Mouse (Mus musculus) stomach, embryonic 15.5 days (tissue): ENCODE data around the gene Hoxc10. TPM values are rescaled to one million over a fixed set of nuclear protein-coding genes. Genes with fewer than 3 reads are reported as not detected.

Experiments
- ATAC-seq: fragments of 200-750 bp; cut with Nextera tagmentation; 2 replicates; pipeline ENCODE4 v1.8.0; 2017; ENCODE audit warnings: low read depth, moderate number of reproducible peaks, moderate TSS enrichment; ENCODE audit not compliant: insufficient read depth, low FRiP score
- H3K27ac ChIP-seq: fragments of 300-500 bp; sonication (generic); 2 replicates; pipeline ENCODE4 v1.5.1; 2015; ENCODE audit warnings: mild to moderate bottlenecking, inconsistent platforms
- H3K27me3 ChIP-seq: fragments of 300-500 bp; sonication (generic); replicated peaks from 2 replicates; pipeline ENCODE4 v1.6.1; 2015; ENCODE audit warnings: inconsistent platforms
- H3K36me3 ChIP-seq: fragments of 300-500 bp; sonication (generic); 2 replicates; pipeline ENCODE4 v1.6.1; 2015; ENCODE audit warnings: inconsistent platforms
- H3K4me1 ChIP-seq: fragments of 300-500 bp; sonication (generic); 2 replicates; pipeline ENCODE4 v1.6.1; 2015; ENCODE audit warnings: inconsistent platforms
- H3K4me2 ChIP-seq: fragments of 300-500 bp; sonication (generic); 2 replicates; pipeline ENCODE4 v1.6.1; 2015; ENCODE audit warnings: mild to moderate bottlenecking, inconsistent platforms
- H3K4me3 ChIP-seq: fragments of 300-500 bp; sonication (generic); replicated peaks from 2 replicates; pipeline ENCODE4 v1.5.1; 2015; ENCODE audit warnings: inconsistent platforms
- H3K9ac ChIP-seq: fragments of 300-500 bp; sonication (generic); 2 replicates; pipeline ENCODE4 v1.6.1; 2015; ENCODE audit warnings: inconsistent platforms
- H3K9me3 ChIP-seq: fragments of 300-500 bp; sonication (generic); 2 replicates; pipeline ENCODE4 v1.6.1; 2016; ENCODE audit warnings: inconsistent platforms
- WGBS: fragments of 180-500 bp; shearing (Covaris S2); methylation state at CpG from one replicate; pipeline ENCODE4 v1.1.7; 2015; 5-methylcytosine and 5-hydroxymethylcytosine counted together
- polyA plus RNA-seq: library from polyadenylated mRNA; unstranded; fragments of >200 nt; fragmentation: Nextera tagmentation; extraction: Ambion mirVana; gene quantifications from 2 replicates; pipeline ENCODE4 v1.2.1, GENCODE M21; 2015

Gene Hoxc10
- polyA plus RNA-seq, 1 experiment from 2014 or later = 0.31 TPM

DNA sequence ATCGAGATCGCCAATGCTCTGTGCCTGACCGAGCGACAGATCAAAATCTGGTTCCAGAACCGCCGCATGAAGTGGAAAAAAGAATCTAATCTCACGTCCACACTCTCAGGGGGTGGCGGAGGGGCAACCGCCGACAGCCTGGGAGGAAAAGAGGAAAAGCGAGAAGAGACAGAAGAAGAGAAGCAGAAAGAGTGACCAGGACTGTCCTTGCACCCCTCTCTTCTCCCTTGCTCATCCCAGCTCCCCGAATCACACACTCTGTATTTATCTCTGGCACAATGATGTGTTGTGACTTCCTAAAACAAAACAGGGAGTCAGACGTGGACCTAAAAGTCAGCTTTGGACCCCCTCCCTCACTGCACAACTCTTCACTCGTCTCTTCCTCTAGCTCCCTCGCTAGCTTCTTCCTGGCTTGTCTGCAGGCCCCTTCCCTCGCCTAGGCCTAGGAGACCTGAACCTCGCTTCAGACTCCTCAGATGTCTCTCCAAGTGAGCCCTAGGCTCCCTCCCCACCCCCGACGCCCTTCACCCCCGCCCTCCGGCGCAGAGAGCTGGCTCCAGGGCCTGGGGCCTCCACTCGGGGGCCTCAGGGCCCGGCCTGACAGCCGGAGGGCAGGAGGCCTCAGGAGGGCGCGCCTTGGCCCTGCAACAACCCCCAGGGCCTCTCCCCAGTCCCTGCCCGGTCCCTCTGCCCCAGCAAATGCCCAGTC is 44.4 kb downstream of the Hoxc10 start:
- Histone ChIP-seq H3K4me3 (peak overlapping the region; percentile 33), H3K4me2 (peak overlapping the region; percentile 42), H3K36me3 (no peaks in the 10 kb centered on the region), H3K9ac (peak overlapping the region; percentile 30; the same call in 1 of the 2 replicates), H3K9me3 (no peaks in the 10 kb centered on the region), H3K4me1 (peaks cover 21% of the 10 kb centered on the region), H3K27me3 (peaks cover 81% of the 10 kb centered on the region), H3K27ac (peak overlapping the region; percentile 52)
- ATAC-seq = no peak
- 15% methylated on average over 28 of the region's 28 CpGs for WGBS

DNA sequence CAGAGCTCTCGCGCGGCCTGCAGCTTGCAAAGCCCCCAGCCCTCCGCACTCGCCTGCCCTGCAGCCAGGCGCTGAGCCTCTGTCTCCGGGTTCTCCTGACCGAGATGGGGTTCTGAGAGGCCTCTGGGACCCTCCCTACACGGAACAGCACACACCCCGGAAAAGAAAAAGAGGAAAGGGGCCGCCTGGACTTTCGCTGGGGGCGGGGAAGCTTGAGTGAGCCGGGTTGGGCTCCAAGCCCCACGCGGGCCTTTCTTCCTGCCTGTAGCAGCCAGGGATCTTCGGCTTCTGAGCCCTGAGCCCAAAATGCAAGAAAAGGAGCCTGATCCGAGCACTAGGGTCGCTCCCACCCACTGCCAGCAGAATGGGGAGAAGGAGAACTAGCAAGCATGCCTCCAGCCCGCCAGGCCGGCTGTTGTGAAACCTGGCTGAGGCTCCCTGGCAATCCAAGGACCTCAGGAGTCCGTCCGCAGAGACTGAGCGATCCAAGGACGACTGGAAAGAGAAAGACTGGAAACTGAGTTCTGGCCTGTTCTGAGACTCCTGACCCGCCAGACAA is 45.4 kb downstream of the Hoxc10 start:
- Histone ChIP-seq H3K4me1 (peaks cover 21% of the 10 kb centered on the region), H3K9ac (peak overlapping the region; percentile 16; the same call in 1 of the 2 replicates), H3K9me3 (no peaks in the 10 kb centered on the region), H3K4me2 (peak overlapping the region; percentile 43), H3K27ac (peak overlapping the region; percentile 55), H3K36me3 (no peaks in the 10 kb centered on the region), H3K27me3 (peaks cover 81% of the 10 kb centered on the region), H3K4me3 (peak overlapping the region; percentile 23; the same call in 1 of the 2 replicates)
- ATAC-seq = no peak
- WGBS = 25% methylated on average over 26 of the region's 26 CpGs

DNA sequence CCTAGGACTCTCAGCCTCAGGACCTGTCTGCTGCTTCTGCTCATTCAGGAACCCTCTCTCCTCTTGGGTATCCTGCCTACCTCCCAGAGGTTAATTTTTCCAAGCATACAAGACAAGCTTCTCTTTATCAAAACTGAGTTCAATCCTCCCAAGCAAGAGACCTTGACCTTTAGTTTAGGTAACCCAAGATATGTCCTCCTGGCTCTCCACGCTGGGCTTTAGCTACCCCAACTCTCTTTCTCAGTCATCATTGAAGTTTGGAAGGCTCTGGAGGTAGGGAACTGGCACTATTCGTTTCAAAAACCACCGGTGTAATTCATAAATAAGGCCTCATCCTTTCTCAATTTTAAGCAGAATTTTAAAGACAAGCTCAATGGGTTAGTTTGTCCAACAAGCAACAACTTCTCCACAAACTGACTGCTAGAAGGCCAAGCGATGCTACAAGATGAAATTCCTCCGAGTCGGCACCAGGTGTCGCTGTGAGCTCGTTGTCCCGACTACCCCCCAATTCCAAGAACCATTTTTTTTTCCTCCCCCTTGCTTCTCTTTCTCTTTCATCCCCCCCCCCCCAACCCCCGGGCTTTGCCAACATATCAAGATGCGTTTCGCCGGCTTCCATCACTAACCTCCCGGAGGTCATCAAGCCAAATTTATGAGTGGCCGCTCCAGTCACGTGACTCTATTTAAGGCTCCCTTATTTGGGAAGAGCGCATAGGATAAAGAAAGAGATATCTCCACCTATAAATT is 46.8 kb downstream of the Hoxc10 start:
- Histone ChIP-seq H3K4me2 (peak overlapping the region; percentile 75), H3K27ac (peak overlapping the region; percentile 93), H3K9me3 (no peaks in the 10 kb centered on the region), H3K4me3 (peak overlapping the region; percentile 47), H3K9ac (no peak overlapping the region), H3K36me3 (no peaks in the 10 kb centered on the region), H3K27me3 (peaks cover 70% of the 10 kb centered on the region), H3K4me1 (peaks cover 21% of the 10 kb centered on the region)
- 6% methylated on average over 17 of the region's 17 CpGs for WGBS
- ATAC-seq = no peak

DNA sequence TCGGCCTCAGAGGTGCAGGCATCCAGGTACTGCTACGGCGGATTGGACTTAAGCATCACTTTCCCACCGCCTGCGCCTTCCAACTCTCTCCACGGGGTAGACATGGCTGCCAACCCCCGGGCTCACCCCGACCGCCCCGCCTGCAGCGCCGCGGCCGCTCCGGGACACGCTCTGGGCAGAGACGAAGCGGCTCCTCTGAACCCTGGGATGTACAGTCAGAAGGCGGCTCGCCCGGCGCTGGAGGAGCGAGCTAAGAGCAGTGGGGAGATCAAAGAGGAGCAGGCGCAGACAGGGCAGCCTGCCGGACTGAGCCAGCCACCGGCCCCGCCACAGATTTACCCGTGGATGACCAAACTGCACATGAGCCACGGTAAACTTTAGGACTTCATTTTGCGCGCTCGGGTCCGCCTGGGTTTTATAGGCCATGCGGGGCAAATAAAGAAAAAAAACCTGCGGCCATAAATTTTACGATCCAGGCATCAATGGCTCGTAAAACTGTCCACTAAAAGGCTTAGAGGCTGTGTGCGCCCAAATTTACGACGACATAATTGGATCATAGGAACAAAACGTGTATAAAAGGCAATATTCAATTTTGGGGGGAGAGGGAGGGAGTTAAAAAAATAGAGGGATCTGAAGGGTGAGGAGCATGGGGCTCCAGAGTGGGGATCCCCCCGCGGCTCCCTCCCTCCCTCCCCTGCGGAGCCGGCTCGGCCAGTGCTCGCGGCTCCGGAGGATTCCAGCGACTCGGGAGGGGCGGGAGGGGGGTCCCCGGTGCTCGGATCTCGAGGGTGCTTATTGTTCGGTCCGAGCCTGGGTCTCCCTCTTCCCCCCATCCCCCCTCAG is 47.8 kb downstream of the Hoxc10 start:
- peak overlapping the region; percentile 75 for H3K4me2 ChIP-seq
- WGBS = under 1% methylated on average over 43 of the region's 57 CpGs
- no peaks in the 10 kb centered on the region for H3K36me3 ChIP-seq
- peaks cover 64% of the 10 kb centered on the region for H3K27me3 ChIP-seq
- H3K27ac ChIP-seq = peak overlapping the region; percentile 93
- H3K9ac ChIP-seq = peak overlapping the region; percentile 37
- peaks cover 21% of the 10 kb centered on the region for H3K4me1 ChIP-seq
- no peaks in the 10 kb centered on the region for H3K9me3 ChIP-seq
- H3K4me3 ChIP-seq = peak overlapping the region; percentile 47
- peak; percentile 27; the same call in 1 of the 2 replicates for ATAC-seq

DNA sequence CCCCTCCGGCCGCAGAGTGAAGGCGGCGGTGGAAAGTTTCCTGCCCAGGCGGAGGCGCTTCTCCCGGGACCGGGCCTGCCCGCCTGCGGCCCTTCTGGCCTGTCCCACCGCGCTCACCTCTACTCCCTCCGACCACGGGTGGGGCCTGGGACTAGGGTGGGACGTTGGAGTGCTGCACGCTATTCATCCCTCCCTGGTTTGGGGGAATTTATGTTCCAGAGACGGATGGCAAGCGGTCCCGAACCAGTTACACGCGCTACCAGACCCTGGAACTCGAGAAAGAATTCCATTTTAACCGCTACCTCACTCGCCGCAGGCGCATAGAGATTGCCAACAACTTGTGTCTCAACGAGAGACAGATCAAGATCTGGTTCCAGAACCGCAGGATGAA is 48.4 kb downstream of the Hoxc10 start:
- peaks cover 21% of the 10 kb centered on the region for H3K4me1 ChIP-seq
- H3K4me3 ChIP-seq = peak overlapping the region; percentile 47
- H3K4me2 ChIP-seq = peak overlapping the region; percentile 75
- H3K36me3 ChIP-seq = no peaks in the 10 kb centered on the region
- peak overlapping the region; percentile 37; the same call in 1 of the 2 replicates for H3K9ac ChIP-seq
- 0 out of 2 replicates have a peak, but pooled peaks have one; percentile 10 for ATAC-seq
- H3K27ac ChIP-seq = peak overlapping the region; percentile 93
- WGBS = 5% methylated on average over 26 of the region's 28 CpGs
- H3K9me3 ChIP-seq = no peaks in the 10 kb centered on the region
- H3K27me3 ChIP-seq = peaks cover 65% of the 10 kb centered on the region

DNA sequence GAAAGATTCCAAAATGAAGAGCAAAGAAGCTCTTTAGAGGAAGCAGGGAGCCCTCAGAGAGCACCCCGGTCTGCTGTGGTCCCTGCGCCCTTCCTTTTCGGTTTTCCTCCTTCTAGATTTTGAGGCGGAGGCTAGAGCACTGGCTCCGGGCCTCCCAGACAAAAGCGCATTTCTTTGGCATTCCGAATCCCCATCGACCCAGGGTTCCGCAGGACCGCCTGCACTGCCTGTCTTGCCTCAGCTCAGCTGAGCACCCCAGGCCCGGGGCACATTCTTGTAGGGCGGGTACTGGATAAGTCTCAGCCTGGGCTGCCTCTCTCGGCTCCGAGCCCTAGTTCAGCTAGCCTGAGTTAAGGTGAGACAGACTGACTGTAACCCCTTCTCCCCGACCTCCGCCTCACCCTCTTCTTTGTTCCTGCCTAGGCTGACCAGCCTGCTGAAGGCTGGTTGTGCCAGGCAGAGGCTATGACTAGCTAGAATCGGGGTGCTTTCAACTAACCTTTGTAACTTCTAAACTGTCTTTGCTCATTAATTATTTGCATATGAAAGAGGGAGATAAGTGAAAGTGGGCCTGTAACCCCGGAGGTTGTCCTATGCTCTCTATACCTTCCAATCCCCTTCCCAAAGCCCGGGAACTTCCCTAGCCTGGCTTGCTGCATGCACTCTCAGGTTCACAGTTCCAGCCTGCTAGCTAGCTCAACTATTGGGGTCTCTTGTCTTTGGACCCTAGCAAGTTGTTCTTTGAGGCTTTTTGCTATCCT is 49.0 kb downstream of the Hoxc10 start:
- H3K4me1 ChIP-seq = peaks cover 18% of the 10 kb centered on the region
- H3K27ac ChIP-seq = peak overlapping the region; percentile 93
- peak overlapping the region; percentile 75 for H3K4me2 ChIP-seq
- H3K9ac ChIP-seq = peak overlapping the region; percentile 37; the same call in 1 of the 2 replicates
- no peaks in the 10 kb centered on the region for H3K36me3 ChIP-seq
- H3K9me3 ChIP-seq = no peaks in the 10 kb centered on the region
- ATAC-seq = no peak
- peaks cover 64% of the 10 kb centered on the region for H3K27me3 ChIP-seq
- H3K4me3 ChIP-seq = peak overlapping the region; percentile 47
- 14% methylated on average over 19 of the region's 19 CpGs for WGBS

DNA sequence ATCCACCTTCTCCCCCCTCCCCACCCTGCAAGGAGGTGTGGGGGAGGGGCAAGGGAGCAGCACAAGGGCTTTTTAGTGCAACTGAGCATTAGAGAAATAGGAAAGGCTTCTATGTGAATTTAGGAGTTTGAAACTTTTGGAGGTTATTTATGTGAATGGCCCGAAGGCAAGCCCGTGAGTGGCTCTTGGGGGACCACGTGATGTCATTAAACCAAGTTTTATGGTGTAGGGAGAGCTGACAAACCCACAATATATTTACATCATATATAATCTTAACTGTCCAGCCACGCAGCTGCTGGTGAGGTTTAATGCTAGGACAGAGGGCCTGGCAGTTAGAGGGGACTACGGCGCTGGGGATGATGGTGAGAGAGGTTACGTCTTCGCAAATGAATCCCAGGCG is 52.0 kb downstream of the Hoxc10 start, which contains the start of gene Hoxc4:
Gene Hoxc4, plus strand, starts transcription at position 299 of the 400 bp plus-strand sequence.
- Histone ChIP-seq H3K9me3 (no peaks in the 10 kb centered on the region), H3K9ac (no peak within 1 kb of the TSS), H3K27ac (0 out of 2 replicates have a peak within 1 kb of the TSS, but pooled peaks have one; percentile 16), H3K4me2 (peak within 1 kb of the TSS; percentile 6; the same call in 1 of the 2 replicates), H3K4me1 (0 out of 2 replicates have a peak, but pooled peaks cover 5% of the 10 kb centered on the region), H3K4me3 (no peak within 1 kb of the TSS), H3K27me3 (peaks cover 57% of the 10 kb centered on the region), H3K36me3 (no peaks in the 10 kb centered on the region)
- no peak for ATAC-seq
- WGBS = 36% methylated on average over 9 of the region's 9 CpGs

DNA sequence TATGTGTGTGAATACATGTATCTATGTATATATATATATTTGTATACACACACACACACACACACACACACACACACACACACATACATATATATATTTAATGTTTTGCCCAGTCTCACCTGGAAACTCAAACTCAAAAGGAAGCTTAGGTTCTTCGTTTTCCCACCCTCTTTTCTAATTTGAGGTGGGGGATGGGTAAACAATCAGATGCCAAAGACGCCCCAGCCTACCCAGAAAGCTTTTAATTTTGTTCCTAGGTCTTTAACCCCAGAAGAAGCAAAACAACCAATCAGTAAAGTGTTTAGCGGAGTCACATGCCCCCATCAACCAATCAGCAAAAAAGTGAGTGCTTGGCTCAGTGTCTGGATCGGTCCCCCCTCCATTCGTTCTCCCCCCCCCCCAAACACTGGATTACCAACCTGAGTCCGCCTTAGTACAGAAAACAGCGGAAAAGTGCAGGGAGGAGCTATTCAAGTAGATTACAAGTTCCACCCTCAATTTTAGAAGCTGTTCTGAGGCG is 54.4 kb downstream of the Hoxc10 start:
- no peaks in the 10 kb centered on the region for H3K36me3 ChIP-seq
- H3K4me1 ChIP-seq = no peaks in the 10 kb centered on the region
- H3K27me3 ChIP-seq = peaks cover 53% of the 10 kb centered on the region
- H3K9ac ChIP-seq = no peak overlapping the region
- ATAC-seq = no peak
- peak overlapping the region; percentile 29 for H3K4me2 ChIP-seq
- H3K9me3 ChIP-seq = no peaks in the 10 kb centered on the region
- WGBS = 11% methylated on average over 8 of the region's 8 CpGs
- peak overlapping the region; percentile 6; the same call in 1 of the 2 replicates for H3K4me3 ChIP-seq
- H3K27ac ChIP-seq = no peak overlapping the region
